Mouse (Mus musculus) kidney, embryonic 14.5 days (tissue): ENCODE measurements around the gene Ing5. TPM values are rescaled to one million over a fixed set of nuclear protein-coding genes. Genes with fewer than 3 reads are reported as not detected.
A peak's percentile ranks its signal among the peaks of the same experiment; 100 is the strongest.
"Not testable (repeated sequence)": the region's sequence is repeated elsewhere in the genome, so short reads cannot be mapped to it uniquely, and the experiment has no call there.

ENCODE experiments used
- ATAC-seq: fragments of 200-750 bp; cut with Nextera tagmentation; 2 replicates; pipeline ENCODE4 v1.8.0; 2017; ENCODE audit warnings: moderate number of reproducible peaks, mild to moderate bottlenecking, moderate TSS enrichment, moderate library complexity; ENCODE audit not compliant: low FRiP score, low TSS enrichment
- H3K27ac ChIP-seq: fragments of 300-500 bp; sonication (generic); 2 replicates; pipeline ENCODE4 v1.5.1; 2014; ENCODE audit warnings: low read depth, mild to moderate bottlenecking, low read length, moderate library complexity, mixed read lengths
- H3K27me3 ChIP-seq: fragments of 300-500 bp; sonication (generic); 2 replicates; pipeline ENCODE4 v1.6.1; 2014; ENCODE audit warnings: mild to moderate bottlenecking, low read length; ENCODE audit not compliant: control insufficient read depth, insufficient read depth
- H3K36me3 ChIP-seq: fragments of 300-500 bp; sonication (generic); 2 replicates; pipeline ENCODE4 v1.6.1; 2014; ENCODE audit warnings: low read length, mixed read lengths; ENCODE audit not compliant: control insufficient read depth, insufficient read depth
- H3K4me1 ChIP-seq: fragments of 300-500 bp; sonication (generic); 2 replicates; pipeline ENCODE4 v1.6.1; 2014; ENCODE audit warnings: low read length, mixed read lengths; ENCODE audit not compliant: control insufficient read depth, insufficient read depth
- H3K4me2 ChIP-seq: fragments of 300-500 bp; sonication (generic); replicated peaks from 2 replicates; pipeline ENCODE4 v1.6.1; 2014; ENCODE audit warnings: low read depth, mild to moderate bottlenecking, low read length
- H3K4me3 ChIP-seq: fragments of 300-500 bp; sonication (generic); 2 replicates; pipeline ENCODE4 v1.5.1; 2014; ENCODE audit warnings: mild to moderate bottlenecking, low read length
- H3K9ac ChIP-seq: fragments of 300-500 bp; sonication (generic); 2 replicates; pipeline ENCODE4 v1.6.1; 2014; ENCODE audit warnings: low read depth, mild to moderate bottlenecking, low read length, moderate library complexity
- H3K9me3 ChIP-seq: fragments of 300-500 bp; sonication (generic); 2 replicates; pipeline ENCODE4 v1.6.1; 2016; ENCODE audit warnings: low read length; ENCODE audit not compliant: control insufficient read depth
- WGBS: fragments of 180-500 bp; shearing (Covaris S2); extraction: QIAGEN DNeasy Blood & Tissue Kit; methylation state at CpG from one replicate; pipeline ENCODE4 v1.1.7; 2014; 5-methylcytosine and 5-hydroxymethylcytosine counted together
- polyA plus RNA-seq: library from polyadenylated mRNA; unstranded; fragments of >200 nt; fragmentation: Nextera tagmentation; extraction: Ambion mirVana; gene quantifications from 2 replicates; pipeline ENCODE4 v1.2.1, GENCODE M21; 2014

The Ing5 gene
- polyA plus RNA-seq, 1 experiment from 2014 or later = 18.5 TPM

DNA sequence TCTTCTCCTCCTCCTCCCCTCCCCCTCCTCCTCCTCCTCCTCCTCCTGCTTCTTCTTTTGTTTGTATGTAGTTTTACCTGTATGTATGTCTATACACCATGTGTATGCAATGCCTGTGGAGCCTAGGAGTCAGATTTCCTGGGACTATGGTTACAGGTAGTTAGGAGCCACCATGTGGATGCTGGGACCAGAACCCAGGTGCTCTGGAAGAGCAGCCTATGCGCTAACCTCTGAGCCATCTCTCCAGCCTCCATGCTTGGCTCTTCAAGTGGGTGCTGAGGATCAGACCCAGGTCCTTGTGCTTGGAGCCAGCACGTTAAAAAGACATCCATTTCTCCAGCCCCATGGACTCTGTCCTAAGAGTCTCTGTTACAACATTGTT lies 32.8 kb downstream of the Ing5 start:
- Histone ChIP-seq H3K27ac (no peak overlapping the region), H3K4me3 (no peak overlapping the region), H3K9ac (no peak overlapping the region), H3K4me2 (no peak overlapping the region), H3K36me3 (peaks cover 4% of the 10 kb centered on the region; the same call in 1 of the 2 replicates), H3K9me3 (no peaks in the 10 kb centered on the region), H3K4me1 (no peaks in the 10 kb centered on the region), H3K27me3 (no peaks in the 10 kb centered on the region)
- no peak for ATAC-seq
- WGBS = 88% methylated on average over 2 of the region's 2 CpGs

DNA sequence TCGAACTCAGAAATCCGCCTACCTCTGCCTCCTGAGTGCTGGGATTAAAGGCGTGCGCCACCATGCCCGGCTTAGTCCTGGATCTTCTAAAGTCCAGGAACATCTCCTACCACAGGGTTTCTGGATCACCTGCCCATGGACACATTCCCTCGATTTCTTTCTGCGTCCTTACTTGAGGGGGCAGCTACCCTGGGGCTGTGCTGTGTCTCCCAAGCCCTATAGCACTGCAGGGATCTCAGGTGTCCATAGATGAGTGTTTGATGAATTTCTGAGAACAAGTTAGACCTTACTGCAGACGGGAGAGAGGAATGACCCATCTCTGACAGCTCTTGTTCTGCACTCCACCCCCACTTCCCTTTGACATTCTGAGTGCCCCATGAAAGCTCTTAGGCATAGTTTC lies 33.6 kb downstream of the Ing5 start:
- H3K27ac ChIP-seq = no peak overlapping the region
- no peak for ATAC-seq
- H3K4me3 ChIP-seq = no peak overlapping the region
- peaks cover 4% of the 10 kb centered on the region; the same call in 1 of the 2 replicates for H3K36me3 ChIP-seq
- no peaks in the 10 kb centered on the region for H3K4me1 ChIP-seq
- H3K9me3 ChIP-seq = no peaks in the 10 kb centered on the region
- no peaks in the 10 kb centered on the region for H3K27me3 ChIP-seq
- WGBS = 96% methylated on average over 8 of the region's 8 CpGs
- no peak overlapping the region for H3K9ac ChIP-seq
- H3K4me2 ChIP-seq = no peak overlapping the region

DNA sequence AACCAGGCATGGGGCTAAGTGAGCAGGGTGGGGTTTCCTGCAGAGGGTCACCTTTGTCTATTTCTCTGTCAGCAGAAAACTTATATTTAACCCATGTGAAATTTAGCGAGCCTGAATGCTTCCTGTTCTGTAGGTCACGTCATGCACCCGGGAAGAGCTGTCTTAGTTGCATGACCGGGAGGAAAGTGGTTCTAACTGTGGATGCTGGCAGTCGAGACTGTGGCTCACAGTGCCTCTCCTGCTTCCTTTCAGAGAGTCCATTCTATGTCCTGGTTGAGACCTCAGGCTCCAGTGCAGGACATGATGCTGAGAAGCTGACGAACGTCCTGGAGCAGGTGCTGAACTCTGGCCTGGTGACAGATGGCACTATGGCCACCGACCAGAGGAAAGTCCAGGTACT lies 34.8 kb downstream of the Ing5 start:
- 83% methylated on average over 7 of the region's 8 CpGs for WGBS
- not testable (repeated sequence) for H3K4me1 ChIP-seq, H3K27ac ChIP-seq, H3K4me2 ChIP-seq, H3K4me3 ChIP-seq, H3K36me3 ChIP-seq, H3K9me3 ChIP-seq, H3K9ac ChIP-seq, H3K27me3 ChIP-seq, ATAC-seq

DNA sequence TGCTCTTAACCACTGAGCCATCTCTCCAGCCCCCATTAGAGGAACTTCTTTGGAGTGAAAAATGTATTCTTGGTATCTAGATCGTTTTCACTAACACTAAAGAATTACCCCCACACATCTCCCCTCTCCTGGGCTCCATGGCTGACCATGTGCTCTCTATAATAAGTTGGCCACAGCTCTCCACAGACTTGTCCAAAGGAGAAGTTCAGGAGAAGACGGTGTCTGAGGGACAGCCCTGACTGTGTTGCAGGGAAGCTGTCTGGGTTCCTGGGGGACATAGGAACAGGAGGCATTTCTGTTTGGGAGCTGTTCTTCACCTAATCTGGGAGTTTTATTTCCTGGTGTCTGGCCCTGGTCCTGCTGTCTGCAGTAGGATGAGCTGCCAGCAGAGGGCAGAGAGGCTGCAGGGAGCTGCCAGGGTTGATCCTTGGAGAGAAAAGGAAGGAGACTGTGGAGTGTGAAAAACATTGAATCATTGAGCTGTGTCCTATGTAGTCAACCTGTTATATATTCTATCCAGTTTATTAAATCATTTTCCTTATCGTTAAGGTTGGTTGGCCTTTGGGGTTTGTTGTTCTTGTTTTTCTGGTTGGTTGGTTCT lies 42.1 kb downstream of the Ing5 start:
- ATAC-seq = peak; percentile 84; the same call in 1 of the 2 replicates
- H3K4me1 ChIP-seq, H3K27ac ChIP-seq, H3K4me3 ChIP-seq, H3K9ac ChIP-seq, H3K9me3 ChIP-seq, H3K27me3 ChIP-seq, H3K36me3 ChIP-seq, H3K4me2 ChIP-seq: not testable (repeated sequence)
- WGBS = 76% methylated on average over 1 of the region's 3 CpGs

DNA sequence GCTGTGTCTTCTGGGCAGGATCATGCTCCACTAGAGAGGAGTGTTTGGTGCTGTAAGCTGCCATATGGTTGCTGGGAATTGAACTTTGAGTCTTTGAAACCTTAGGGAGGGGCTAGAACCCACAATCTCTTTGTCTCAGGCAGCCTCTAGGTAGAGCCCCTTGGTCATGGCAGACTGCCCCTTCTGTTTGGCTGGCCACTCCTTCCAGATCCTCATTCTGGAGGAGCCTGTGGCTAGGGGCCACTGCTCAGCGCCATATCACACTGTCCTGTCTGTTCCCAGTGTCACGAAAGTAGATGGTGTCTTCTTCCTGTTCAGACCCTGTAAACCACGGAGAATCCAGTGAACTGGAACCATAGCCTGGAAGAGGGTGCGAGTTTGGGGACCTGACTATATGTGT lies 52.0 kb downstream of the Ing5 start:
- not testable (repeated sequence) for H3K36me3 ChIP-seq, H3K9me3 ChIP-seq, H3K4me1 ChIP-seq, H3K27ac ChIP-seq, H3K27me3 ChIP-seq, H3K9ac ChIP-seq, H3K4me3 ChIP-seq, H3K4me2 ChIP-seq
- ATAC-seq = 0 out of 2 replicates have a peak, but pooled peaks have one; percentile 12
- WGBS = 80% methylated on average over 4 of the region's 4 CpGs

DNA sequence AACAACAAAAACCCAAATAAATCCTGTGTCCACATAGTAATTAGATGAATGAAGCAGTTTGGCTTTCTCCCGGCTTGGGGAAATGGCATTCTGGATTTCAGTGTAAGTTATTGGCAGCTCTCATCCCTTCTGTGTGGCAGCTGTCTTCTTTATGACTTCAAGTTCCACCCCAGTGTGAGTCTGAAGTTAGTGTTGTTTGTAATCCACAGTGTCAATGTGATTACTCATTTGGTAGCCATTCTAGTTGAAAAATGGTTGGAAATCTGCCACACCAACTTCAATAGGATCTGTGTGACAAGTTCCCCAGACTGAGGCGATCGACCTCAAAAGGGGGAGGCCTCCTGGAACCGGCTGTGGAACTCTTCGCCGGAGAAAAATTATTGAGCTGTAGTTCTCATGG lies 53.6 kb downstream of the Ing5 start:
- WGBS = 63% methylated on average over 6 of the region's 6 CpGs
- no peak overlapping the region for H3K4me2 ChIP-seq
- no peaks in the 10 kb centered on the region for H3K27me3 ChIP-seq
- H3K27ac ChIP-seq = no peak overlapping the region
- no peaks in the 10 kb centered on the region for H3K4me1 ChIP-seq
- no peak overlapping the region for H3K9ac ChIP-seq
- no peaks in the 10 kb centered on the region for H3K9me3 ChIP-seq
- no peak overlapping the region for H3K4me3 ChIP-seq
- no peaks in the 10 kb centered on the region for H3K36me3 ChIP-seq
- no peak for ATAC-seq

DNA sequence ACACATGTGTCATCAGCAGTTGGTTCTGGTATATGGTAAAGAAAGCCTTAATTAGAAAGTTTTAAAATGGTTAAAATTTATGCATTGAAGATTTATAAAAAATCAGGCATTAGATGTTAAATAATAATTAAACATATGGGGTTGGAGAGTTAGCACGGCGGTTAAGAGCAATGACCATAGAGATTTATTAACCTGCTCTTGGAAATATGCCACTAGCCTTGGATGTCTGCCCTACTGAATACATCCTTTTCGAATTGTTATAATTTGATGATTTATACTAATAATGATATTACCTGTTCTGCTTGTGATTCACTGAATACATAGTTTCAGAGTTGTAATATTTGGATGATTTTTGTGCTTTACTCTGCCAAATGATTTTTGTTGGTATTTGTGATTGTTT lies 54.2 kb downstream of the Ing5 start:
- Histone ChIP-seq H3K9me3 (no peaks in the 10 kb centered on the region), H3K4me1 (no peaks in the 10 kb centered on the region), H3K36me3 (no peaks in the 10 kb centered on the region), H3K4me2 (no peak overlapping the region), H3K27ac (no peak overlapping the region), H3K4me3 (no peak overlapping the region), H3K27me3 (no peaks in the 10 kb centered on the region), H3K9ac (no peak overlapping the region)
- no peak for ATAC-seq
- 71% methylated on average over 3 of the region's 3 CpGs for WGBS

DNA sequence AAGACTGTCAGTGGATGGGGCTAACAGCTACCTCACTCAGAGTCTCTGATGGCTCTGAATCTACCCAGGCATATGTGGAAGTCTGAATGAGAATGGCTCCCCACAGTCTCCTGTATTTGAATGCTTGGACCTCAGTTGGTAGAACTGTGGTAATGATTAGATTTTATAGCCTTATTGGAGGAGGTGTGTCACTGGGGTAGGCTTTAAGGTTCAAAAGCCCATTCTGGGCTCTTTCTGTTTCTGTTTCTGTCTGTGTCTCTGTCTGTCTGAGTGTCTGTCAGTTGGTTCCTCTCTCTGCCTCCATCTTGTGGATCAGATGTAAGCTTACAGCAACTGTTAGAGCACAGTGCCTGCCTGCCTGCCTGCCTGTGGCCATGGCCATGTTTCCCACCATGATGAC lies 55.9 kb downstream of the Ing5 start:
- Histone ChIP-seq H3K4me3 (no peak overlapping the region), H3K36me3 (no peaks in the 10 kb centered on the region), H3K4me1 (no peaks in the 10 kb centered on the region), H3K9me3 (no peaks in the 10 kb centered on the region), H3K9ac (no peak overlapping the region), H3K4me2 (no peak overlapping the region), H3K27me3 (no peaks in the 10 kb centered on the region), H3K27ac (no peak overlapping the region)
- no peak for ATAC-seq

DNA sequence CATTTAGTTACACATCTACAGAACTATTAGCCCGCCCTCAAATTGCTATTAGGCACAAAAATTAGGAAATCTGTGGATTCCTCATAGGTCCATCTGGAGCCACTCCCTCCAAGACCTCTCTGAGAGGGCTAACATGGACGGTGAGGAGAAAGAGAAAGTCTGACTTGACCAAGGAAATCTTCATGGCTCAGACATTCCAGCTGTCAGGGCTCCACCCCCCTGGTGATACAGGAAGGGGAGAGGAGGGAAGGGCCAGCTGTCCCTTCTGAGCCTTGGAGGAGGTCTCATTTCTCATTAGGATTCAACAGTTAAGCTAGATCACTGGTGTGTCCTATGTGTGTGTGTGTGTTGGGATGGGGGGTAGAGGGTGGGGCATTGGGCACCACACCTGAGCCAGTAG lies 57.3 kb downstream of the Ing5 start, which contains the start of gene Gal3st2:
TSS of gene Gal3st2 (plus strand) at position 259 of the 400 bp plus-strand sequence.
- H3K9me3 ChIP-seq, H3K36me3 ChIP-seq, H3K4me1 ChIP-seq, H3K9ac ChIP-seq, H3K27me3 ChIP-seq, H3K4me2 ChIP-seq, H3K4me3 ChIP-seq, H3K27ac ChIP-seq: not testable (repeated sequence)
- 0 out of 2 replicates have a peak, but pooled peaks have one; percentile 41 for ATAC-seq
- 74% methylated on average over 2 of the region's 2 CpGs for WGBS
